Mouse (Mus musculus) olfactory bulb, adult 2 months (tissue): Measurements from ENCODE around the gene Grin3b. TPM values are rescaled to one million over a fixed set of nuclear protein-coding genes. Genes with fewer than 3 reads are reported as not detected.

Source experiments
- H3K27ac ChIP-seq: fragments of 200-500 bp; 2 replicates; pipeline ENCODE4 v1.5.1; 2012; ENCODE audit warnings: low read depth, low read length; ENCODE audit not compliant: insufficient read depth
- H3K4me1 ChIP-seq: fragments of 200-500 bp; 2 replicates; pipeline ENCODE4 v1.6.1; 2012; ENCODE audit warnings: low read length; ENCODE audit not compliant: control insufficient read depth, insufficient read depth
- H3K4me3 ChIP-seq: fragments of 200-500 bp; 2 replicates; pipeline ENCODE4 v1.5.1; 2012; ENCODE audit warnings: mild to moderate bottlenecking, low read depth, low read length, moderate library complexity; ENCODE audit not compliant: insufficient read depth
- CTCF ChIP-seq: fragments of 200-500 bp; IDR thresholded peaks from 2 replicates; pipeline ENCODE4 v1.5.1; 2012; ENCODE audit warnings: low read depth, mild to moderate bottlenecking, low read length, moderate library complexity; ENCODE audit not compliant: insufficient read depth
- POLR2A ChIP-seq: fragments of 200-500 bp; IDR thresholded peaks from 2 replicates; pipeline ENCODE4 v1.6.1; 2012; ENCODE audit warnings: mild to moderate bottlenecking, low read depth, low read length, moderate library complexity; ENCODE audit not compliant: insufficient read depth
- WGBS: fragments of 180-500 bp; shearing (Covaris S2); methylation state at CpG from one replicate; pipeline ENCODE4 v1.1.7; 2018; 5-methylcytosine and 5-hydroxymethylcytosine counted together
- polyA plus RNA-seq: library from polyadenylated mRNA; stranded (reverse); fragments of >200 nt; gene quantifications from 2 replicates; pipeline ENCODE4 v1.2.4, GENCODE M21; 2012; ENCODE audit warnings: low replicate concordance; ENCODE audit not compliant: missing spikeins, insufficient read depth, insufficient read length

Gene Grin3b
- polyA plus RNA-seq, result not detected in 2 replicates

GRCm38 (mm10) chr10:79970415-79971182 is at the start of gene Grin3b:
Grin3b (plus strand) TSS chr10:79970715.
- peaks cover 7% of the 10 kb centered on the region; the same call in 1 of the 2 replicates for H3K4me1 ChIP-seq
- WGBS, result 7% methylated on average over 47 of the region's 47 CpGs
- peak within 1 kb of the TSS; percentile 23 for H3K4me3 ChIP-seq
- no peak within 1 kb of the TSS for H3K27ac ChIP-seq
- TF ChIP-seq CTCF (no peak), POLR2A (no peak)

GRCm38 (mm10) chr10:79920958-79921535 is 49.5 kb upstream of the Grin3b start, which contains the start of gene R3hdm4:
R3hdm4 (minus strand) TSS chr10:79921208.
- Histone ChIP-seq H3K4me3 (peak within 1 kb of the TSS; percentile 41), H3K4me1 (peaks cover 37% of the 10 kb centered on the region), H3K27ac (no peak within 1 kb of the TSS)
- TF ChIP-seq CTCF, result no peak
- no peak for TF ChIP-seq POLR2A
- WGBS, result 11% methylated on average over 41 of the region's 41 CpGs

GRCm38 (mm10) chr10:79921572-79921971 is 48.9 kb upstream of the Grin3b start:
- 12% methylated on average over 34 of the region's 34 CpGs for WGBS
- Histone ChIP-seq H3K4me1 (peaks cover 40% of the 10 kb centered on the region), H3K27ac (no peak overlapping the region), H3K4me3 (peak overlapping the region; percentile 41)
- TF ChIP-seq CTCF, result no peak
- TF ChIP-seq POLR2A, result no peak

- peak; percentile 99 for TF ChIP-seq CTCF
- no peak for TF ChIP-seq POLR2A
- Histone ChIP-seq H3K4me3 (no peak overlapping the region), H3K4me1 (peaks cover 49% of the 10 kb centered on the region), H3K27ac (no peak overlapping the region)
- 12% methylated on average over 29 of the region's 29 CpGs for WGBS
These were observed 45.3 kb upstream of the Grin3b start for GRCm38 (mm10) chr10:79924998-79925784.

GRCm38 (mm10) chr10:79925785-79926490 is 44.6 kb upstream of the Grin3b start:
- Histone ChIP-seq H3K4me3 (peak overlapping the region; percentile 83), H3K27ac (no peak overlapping the region), H3K4me1 (peaks cover 42% of the 10 kb centered on the region)
- 6% methylated on average over 15 of the region's 15 CpGs for WGBS
- TF ChIP-seq POLR2A, result no peak
- no peak for TF ChIP-seq CTCF

- under 1% methylated on average over 63 of the region's 63 CpGs for WGBS
- peak within 1 kb of the TSS; percentile 83 for H3K4me3 ChIP-seq
- H3K27ac ChIP-seq, result peak within 1 kb of the TSS; percentile 76
- peaks cover 34% of the 10 kb centered on the region for H3K4me1 ChIP-seq
- TF ChIP-seq POLR2A (0 out of 2 replicates have a peak, but pooled peaks have one; percentile 21), CTCF (0 out of 2 replicates have a peak, but pooled peaks have one; percentile 6)
These were observed 43.8 kb upstream of the Grin3b start, which contains the start of gene Arid3a for GRCm38 (mm10) chr10:79926491-79927323. Arid3a (plus strand) TSS chr10:79927043.

- H3K27ac ChIP-seq, result peak overlapping the region; percentile 41
- under 1% methylated on average over 54 of the region's 54 CpGs for WGBS
- H3K4me1 ChIP-seq, result peaks cover 40% of the 10 kb centered on the region
- peak overlapping the region; percentile 83 for H3K4me3 ChIP-seq
- TF ChIP-seq POLR2A, result no peak
These were observed 43.0 kb upstream of the Grin3b start for GRCm38 (mm10) chr10:79927324-79928029.
